Mouse (Mus musculus): Measurements from ENCODE around the gene Cpne7.

DNA sequence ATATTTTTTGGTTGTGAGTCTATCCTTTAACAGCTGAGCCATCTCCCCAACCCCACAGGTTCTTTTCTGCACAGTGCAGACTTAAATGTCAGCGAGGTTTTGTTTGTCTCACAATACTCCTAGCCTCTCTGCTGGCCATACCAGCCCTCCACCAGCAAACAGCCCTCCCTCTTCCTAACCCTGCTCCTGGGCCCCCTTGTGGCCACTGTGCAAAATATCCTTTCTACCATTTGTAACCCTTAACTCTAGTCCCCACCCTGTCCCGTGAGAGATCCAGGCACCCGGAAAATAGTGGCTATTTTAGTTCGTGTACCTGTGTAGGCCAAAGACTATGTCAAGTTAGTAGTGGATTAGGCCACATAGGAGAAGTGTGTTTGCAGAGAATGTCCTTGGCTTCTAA lies 6.5 kb upstream of the Cpne7 start:
- TF ChIP-seq MXI1 (IDR thresholded peaks at IDR 0.05; ENCODE audit: low read depth, low read length) (no peak), E2F4 (IDR thresholded peaks at IDR 0.05; ENCODE audit: insufficient replicate concordance, low read depth, low read length) (no peak), POLR2A (IDR thresholded peaks at IDR 0.05; ENCODE audit: low read depth, low read length) (no peak), CHD1 (IDR thresholded peaks at IDR 0.05; ENCODE audit: low read depth, low read length) (no peak), RAD21 (IDR thresholded peaks at IDR 0.05; ENCODE audit: low read depth, low read length) (peak; percentile 34), EP300 (IDR thresholded peaks at IDR 0.05; ENCODE audit: low read length) (no peak), USF2 (conservative IDR thresholded peaks at IDR 0.05; ENCODE audit: low read depth, low read length) (no peak), ZNF384 (IDR thresholded peaks at IDR 0.05; ENCODE audit: low read depth, low read length) (no peak), MEF2A (IDR thresholded peaks at IDR 0.05; ENCODE audit: borderline replicate concordance, low read depth, low read length) (no peak), JUN (IDR thresholded peaks at IDR 0.05; ENCODE audit: insufficient read depth, low read depth, low read length) (no peak)

Measured in CH12.LX (cell line).